Mouse (Mus musculus): ENCODE data around the gene Pa2g4. TPM values are rescaled to one million over a fixed set of nuclear protein-coding genes. Genes with fewer than 3 reads are reported as not detected.
"Not testable (repeated sequence)": the region's sequence is repeated elsewhere in the genome, so short reads cannot be mapped to it uniquely, and the experiment has no call there.

The Pa2g4 gene
- 100 to 1,000 TPM; 136 to 160 TPM for polyA plus RNA-seq (2017; shearing (Covaris generic))

DNA sequence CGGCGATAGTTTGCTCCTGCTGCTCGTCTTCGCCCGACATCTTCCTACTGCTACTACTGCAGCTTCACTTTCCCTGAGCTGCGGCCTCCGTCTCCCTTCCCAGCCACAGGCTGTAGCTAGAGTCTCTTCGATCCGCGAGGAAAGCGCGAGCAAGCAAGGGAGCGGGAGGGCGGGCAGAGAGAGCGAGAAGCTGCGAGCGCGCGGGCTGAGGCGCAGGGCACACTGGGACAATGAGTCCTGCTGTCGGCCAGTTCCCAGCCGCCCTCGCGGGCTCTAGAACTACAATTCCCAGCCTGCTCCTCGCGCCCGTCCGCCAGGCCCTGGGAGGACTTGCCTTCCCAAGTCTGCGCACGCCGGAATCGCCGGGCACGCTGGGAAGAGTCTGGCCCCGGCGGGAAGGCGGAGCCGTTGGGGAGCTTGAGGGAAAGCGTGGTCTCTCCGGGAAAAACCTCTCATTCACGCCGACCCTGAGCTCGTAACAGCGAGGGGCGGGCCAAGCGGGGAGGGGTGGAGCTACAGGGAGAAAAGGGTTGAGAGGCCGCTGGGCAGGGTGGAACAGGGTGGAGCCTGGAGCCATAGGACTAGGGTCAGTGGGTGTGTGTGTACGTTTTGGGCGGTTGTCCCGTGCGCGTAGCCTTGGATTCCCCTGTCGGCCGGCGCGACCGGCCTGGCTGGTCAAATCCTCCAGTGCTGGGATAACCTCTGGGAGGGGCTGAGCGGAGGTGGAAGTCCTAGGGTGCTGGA, at the start of gene Pa2g4:
Gene Pa2g4 (minus strand): TSS at position 200 of the 744 bp plus-strand sequence.
- peak; percentile 97 for ATAC-seq

DNA sequence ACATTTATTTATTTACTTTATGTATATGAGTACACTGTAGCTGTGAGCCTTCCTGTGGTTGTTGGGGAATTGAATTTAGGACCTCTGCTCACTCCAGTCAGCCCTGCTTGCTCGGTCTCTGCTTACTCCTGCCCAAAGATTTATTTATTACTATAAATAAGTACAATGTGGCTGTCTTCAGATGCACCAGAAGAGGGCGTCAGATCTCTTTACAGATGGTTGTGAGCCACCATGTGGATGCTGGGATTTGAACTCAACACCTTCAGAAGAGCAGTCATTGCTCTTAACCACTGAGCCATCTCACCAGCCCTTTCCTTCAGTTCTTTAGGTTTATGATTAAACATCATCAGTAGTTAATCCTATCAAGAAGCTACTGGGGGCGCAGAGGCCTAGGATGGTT, 49.1 kb upstream of the Pa2g4 start:
- no peak for ATAC-seq

GRCm38 (mm10) chr10:128613820-128614219, 48.0 kb upstream of the Pa2g4 start:
- ATAC-seq = not testable (repeated sequence)

GRCm38 (mm10) chr10:128613154-128613440, 47.3 kb upstream of the Pa2g4 start:
- peak; percentile 70 for ATAC-seq

- peak; percentile 89 for ATAC-seq
Observed at GRCm38 (mm10) chr10:128612433-128613153, 46.8 kb upstream of the Pa2g4 start.

DNA sequence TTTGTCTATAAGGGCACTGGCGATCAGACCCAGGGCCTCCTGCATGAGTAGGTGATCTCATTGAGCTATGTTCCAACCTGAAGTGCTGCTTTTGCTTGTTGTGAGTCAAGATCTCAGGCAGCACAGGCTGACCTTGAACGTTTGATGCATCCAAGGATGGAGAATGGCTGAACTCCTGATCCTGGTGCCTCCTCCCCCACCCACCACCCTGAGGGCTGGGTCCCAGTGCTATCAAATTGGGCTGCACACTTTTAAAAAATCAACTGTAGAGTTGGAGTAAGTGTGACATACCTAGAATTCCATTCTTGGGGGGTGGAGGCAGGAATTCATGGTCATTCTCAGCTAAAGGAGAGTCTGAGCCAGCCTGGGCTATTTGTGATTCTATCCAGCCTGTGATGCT, 40.7 kb upstream of the Pa2g4 start:
- no peak for ATAC-seq

DNA sequence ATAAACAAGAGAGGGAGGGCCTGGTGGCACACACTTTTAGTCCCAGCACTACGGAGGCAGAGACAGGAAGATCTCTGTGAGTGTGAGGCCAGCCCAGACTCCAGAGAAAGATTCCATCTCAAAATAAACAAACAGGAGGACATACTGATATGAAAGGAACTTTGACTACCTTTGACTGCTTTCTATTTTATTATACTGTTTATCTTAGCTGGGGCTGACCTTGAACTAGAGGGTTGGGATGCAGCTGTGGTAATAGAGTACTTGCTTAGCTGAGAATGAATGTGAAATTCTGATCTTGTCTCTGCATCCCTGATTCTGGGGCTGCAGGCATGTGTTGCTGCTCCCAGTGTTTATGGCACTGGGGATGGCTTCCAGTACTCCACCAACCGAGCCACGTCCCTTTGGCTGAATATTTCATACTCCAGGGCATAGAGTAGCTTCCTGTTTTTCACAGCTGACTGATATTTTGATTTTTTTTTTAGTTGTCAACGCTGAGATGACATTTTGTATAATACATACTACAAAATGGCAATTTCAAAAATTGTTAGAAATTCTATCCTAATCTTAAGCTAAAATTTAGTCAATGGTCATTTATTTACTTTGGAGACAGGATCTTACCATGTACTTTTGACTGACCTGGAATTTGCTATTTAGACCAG, 36.8 kb upstream of the Pa2g4 start:
- no peak for ATAC-seq

DNA sequence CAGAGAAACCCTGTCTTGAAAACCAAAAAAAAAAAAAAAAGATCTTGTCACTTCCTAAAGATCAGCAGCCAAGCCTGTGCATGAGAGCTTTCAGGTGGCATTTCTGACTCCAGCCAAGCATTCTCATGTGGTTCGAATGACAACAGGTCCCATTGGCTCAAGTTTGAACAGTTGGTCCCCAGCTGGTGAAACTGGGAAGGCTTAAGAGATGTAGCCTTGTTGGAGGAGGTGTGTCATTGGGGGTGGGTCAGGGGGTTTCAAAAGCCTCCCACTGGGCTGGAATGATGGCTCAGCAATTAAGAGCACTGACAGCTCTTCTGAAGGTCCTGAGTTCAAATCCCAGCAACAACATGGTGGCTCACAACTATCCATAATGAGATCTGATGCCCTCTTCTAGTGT, 35.7 kb upstream of the Pa2g4 start:
- no peak for ATAC-seq

DNA sequence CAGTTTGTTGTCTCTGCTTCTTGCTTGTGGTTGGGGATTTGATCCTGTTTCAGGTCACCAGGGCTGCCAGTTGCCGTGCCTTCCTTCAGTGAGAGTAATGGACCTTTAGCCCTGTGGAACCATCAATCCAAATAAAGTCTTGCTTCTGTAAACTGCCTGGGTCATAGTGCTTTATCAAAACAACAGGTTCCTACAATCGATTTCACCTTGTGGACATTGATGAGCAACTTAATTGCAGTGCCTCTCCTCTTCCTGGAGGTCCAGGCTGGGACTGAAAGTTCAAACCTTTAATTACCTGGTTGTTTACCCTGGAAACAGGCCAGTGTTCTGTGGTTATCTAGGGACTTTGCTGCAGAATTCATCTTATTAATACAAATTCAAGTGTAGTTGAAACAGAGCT, 32.7 kb upstream of the Pa2g4 start:
- ATAC-seq = no peak

GRCm38 (mm10) chr10:128592797-128593196, 27.0 kb upstream of the Pa2g4 start:
- ATAC-seq = no peak

- no peak for ATAC-seq
Observed at GRCm38 (mm10) chr10:128591436-128591835, 25.6 kb upstream of the Pa2g4 start.

- ATAC-seq = peak; percentile 21
Observed at GRCm38 (mm10) chr10:128590193-128590690, 24.5 kb upstream of the Pa2g4 start.

- ATAC-seq = peak; percentile 60
Observed at GRCm38 (mm10) chr10:128589464-128590192, 23.8 kb upstream of the Pa2g4 start, which contains the start of gene Erbb3. TSS of gene Erbb3 (minus strand) at chr10:128589652.

DNA sequence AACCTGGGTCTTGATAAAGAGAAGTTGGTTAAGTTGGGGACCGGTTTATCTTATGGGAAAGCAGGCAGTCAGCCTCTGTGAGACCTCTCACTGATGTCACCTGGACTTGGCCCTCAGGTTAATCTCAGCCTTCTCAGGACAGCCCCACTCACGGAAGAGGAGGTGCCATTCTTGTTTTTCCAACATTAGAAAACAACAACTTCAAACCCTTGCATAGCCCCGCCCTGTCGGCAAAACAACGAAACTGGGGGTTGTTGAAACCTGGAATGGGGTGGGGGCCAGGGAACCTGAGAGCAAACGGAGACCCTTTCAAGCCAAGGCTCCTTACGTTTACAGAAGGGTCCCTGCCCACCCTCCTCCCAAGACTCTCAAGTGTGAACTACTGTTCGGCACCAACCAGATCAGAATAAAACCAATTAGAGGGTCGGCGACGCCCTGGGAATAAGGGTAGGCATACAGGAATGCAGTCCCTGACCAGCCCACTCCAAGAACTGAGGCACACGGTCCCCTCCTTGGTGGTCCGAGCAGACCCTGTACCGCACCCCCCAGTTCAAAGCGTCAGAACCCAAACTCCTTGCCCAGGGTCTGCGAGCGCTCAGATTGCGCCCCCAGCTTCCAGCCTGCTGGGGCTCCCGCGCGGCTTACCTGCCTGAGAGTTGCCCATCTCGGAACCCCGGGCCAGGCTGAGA, 23.1 kb upstream of the Pa2g4 start:
- ATAC-seq = no peak

GRCm38 (mm10) chr10:128588136-128588535, 22.3 kb upstream of the Pa2g4 start:
- ATAC-seq = no peak

GRCm38 (mm10) chr10:128587697-128588096, 21.9 kb upstream of the Pa2g4 start:
- ATAC-seq = no peak

GRCm38 (mm10) chr10:128587120-128587519, 21.3 kb upstream of the Pa2g4 start:
- no peak for ATAC-seq

DNA sequence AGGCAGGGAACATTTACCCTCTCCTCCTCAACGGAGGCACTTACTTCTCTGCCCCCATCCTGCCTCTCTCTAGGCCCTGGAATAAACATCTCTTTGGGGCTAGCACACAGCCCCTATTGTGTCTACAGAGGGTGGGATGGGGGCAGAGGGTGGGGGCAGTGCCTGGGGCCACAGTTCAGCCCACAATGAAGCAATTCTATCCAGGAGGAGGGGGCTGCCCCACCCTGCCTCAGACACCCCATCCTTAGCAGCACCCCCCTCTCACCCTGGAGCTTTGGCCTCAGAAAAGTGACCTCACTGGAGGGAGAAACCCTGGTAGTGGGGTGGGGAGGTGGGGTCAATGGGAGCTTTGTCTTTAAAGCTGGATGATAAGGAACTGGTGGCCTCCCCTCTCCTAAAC, 20.8 kb upstream of the Pa2g4 start:
- ATAC-seq = no peak

DNA sequence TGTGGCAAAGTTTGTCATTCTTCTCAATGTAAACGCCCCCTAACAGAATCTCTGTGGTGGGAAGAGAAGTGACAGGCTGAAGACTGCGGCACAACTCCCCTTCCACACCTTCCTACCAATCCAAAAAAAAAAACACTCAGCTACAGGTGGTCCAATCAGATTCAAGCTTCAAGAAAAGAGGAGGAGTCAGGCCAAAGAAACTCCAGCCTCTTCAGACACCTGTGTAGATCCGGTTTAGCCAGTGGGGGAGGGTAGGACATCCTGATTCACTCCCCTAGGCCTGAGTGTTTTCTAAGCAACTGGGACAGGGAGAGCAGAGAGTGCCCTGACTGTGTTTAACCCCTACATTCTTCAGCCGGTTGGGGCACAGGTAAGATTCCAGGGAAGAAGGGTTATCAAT, 18.6 kb upstream of the Pa2g4 start:
- no peak for ATAC-seq

DNA sequence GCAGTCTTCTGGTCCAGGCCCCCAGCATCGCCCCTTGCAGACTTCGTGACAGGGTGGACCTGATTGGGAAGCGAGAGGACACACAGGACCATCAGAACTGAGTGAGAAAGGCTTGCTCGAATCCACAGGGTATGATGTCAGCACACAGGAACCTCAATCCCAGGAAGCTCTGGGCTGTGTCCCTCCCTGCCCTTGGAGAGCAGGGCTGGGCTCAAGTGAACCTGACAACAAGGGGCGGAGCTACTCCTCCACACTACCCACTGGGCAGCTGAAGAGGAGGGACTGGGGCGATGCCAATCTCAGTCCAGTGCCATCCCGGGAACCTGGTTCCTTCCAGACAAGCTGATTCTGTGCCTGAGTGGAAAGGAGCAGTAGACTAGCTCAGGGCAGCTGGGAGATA, 17.9 kb upstream of the Pa2g4 start:
- no peak for ATAC-seq

DNA sequence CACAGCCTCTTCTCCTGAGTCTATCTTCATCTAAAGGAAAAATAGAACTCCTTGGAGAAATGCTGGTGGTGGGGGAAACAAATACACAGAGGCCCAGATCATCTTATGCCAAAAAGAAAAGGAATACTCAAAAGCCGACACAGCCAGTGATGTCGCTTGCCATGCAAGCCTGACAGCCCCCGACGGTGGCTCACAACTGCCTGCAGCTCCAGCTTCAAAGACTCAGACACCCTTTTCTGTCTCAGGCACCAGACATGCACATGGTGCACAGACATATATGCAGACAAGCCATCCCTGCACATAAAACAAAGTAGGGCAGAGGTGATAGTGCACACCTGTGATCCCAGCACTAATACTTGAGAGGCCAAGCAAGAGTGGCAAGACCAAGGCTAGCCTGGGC, 13.9 kb upstream of the Pa2g4 start:
- ATAC-seq = no peak

DNA sequence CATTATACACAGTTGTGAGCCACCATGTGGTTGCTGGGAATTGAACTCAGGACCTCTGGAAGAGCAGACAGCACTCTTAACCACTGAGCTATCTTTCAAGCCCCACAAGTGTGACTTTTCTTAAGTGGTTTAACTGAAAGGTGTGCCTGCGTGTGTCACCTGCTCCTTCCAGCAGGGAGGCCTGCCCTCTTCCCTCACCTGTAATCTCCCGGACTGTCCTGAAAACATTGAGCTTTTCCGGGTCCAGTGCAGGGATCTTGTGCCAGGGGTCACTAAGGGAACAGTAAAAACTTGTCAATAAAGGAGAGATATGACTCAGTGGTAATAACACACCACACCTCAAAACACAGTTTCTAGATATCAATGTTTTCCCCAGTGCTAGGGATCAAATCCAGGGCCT, 13.5 kb upstream of the Pa2g4 start:
- no peak for ATAC-seq

All from activated CD4-positive, CD25-positive, alpha-beta regulatory T cell, adult 4 months (primary cell).